Mouse (Mus musculus): ENCODE data around the gene Fbxl2. TPM values are rescaled to one million over a fixed set of nuclear protein-coding genes. Genes with fewer than 3 reads are reported as not detected.

The Fbxl2 gene
- total and polyA plus RNA-seq, 2 experiments from 2014 or later = 35.7 to 43.4 TPM

DNA sequence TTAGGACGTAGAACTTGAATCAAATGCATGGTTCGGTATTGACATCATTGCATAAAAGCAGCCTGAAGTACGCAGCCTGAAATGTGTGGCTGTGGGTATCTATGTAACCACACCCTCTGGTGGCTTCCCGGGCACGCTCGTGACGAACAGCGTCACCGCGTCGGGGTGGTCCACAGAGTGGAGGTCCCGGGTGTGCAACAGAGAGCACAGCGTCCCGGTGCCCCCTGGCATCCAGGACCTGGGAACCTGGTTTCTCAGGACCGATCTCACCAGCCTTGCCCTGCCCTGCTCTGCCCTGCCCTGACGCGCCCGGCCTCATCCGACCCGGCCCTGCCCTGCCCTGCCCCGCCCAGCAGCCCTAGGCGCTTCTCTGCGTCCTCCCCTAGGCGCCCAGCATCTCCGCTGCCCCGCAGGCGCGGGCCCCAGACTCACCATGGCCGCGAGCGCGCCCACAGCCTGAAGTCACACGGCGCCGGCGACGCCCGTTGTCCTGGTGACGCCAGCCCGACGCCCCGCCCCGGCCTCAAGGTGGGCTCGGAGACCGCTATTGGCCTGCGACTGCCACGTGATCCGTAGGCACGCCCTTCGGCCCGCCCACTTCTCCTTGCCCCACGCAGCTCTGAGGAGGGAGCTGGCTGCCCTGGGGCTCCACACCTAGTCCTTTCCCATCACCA lies 19.6 kb downstream of the Fbxl2 start:
- ATAC-seq (ENCODE audit: low FRiP score) (peak; percentile 96), DNase-seq (ENCODE audit: low spot score) (peak; percentile 92)
- peak; percentile 48 for TF ChIP-seq CTCF (IDR thresholded peaks at IDR 0.05)
- no peaks in the 10 kb centered on the region for H3K27me3 ChIP-seq (ENCODE audit: insufficient read depth, low read length)
- peak overlapping the region; percentile 81 for H3K4me2 ChIP-seq (ENCODE audit: low read depth, low read length, poor library complexity, severe bottlenecking)
- under 1% methylated on average over 43 of the region's 52 CpGs for WGBS
- H3K4me3 ChIP-seq (ENCODE audit: low read depth, low read length) = peak overlapping the region; percentile 69
- no peaks in the 10 kb centered on the region for H3K9me3 ChIP-seq (ENCODE audit: low read length)
- H3K4me1 ChIP-seq (ENCODE audit: insufficient read depth, low read length) = 0 out of 2 replicates have a peak, but pooled peaks cover 7% of the 10 kb centered on the region
- no peaks in the 10 kb centered on the region for H3K36me3 ChIP-seq (ENCODE audit: insufficient read depth, low read length)
- peak overlapping the region; percentile 81 for H3K9ac ChIP-seq (replicated peaks; ENCODE audit: low read length, poor library complexity, severe bottlenecking)
- H3K27ac ChIP-seq (ENCODE audit: low read depth, low read length) = peak overlapping the region; percentile 79

DNA sequence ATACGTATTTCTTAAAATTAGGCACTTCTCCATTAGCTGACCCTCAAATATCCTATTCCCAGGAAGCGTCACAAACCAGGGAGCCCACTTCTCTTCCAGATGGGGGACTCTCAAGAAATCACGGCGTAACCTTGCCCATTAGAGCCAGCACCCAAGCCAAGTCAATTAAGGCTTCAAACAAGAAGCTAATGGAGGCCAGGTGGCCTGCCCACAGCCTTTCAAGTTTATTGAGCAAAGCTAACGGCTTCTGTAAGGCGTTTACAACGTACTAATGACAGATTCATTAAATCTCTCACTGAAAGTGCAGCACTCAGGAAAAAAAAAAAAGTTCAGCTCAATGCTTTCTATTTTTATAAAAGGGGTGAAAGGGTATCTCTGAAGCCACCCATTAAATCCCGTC lies 20.1 kb downstream of the Fbxl2 start:
- H3K9ac ChIP-seq (replicated peaks; ENCODE audit: low read length, poor library complexity, severe bottlenecking) = peak overlapping the region; percentile 81
- peak overlapping the region; percentile 81 for H3K4me2 ChIP-seq (ENCODE audit: low read depth, low read length, poor library complexity, severe bottlenecking)
- no peak for ATAC-seq (ENCODE audit: low FRiP score)
- WGBS = 19% methylated on average over 8 of the region's 8 CpGs
- H3K4me3 ChIP-seq (ENCODE audit: low read depth, low read length) = peak overlapping the region; percentile 69
- H3K9me3 ChIP-seq (ENCODE audit: low read length) = no peaks in the 10 kb centered on the region
- no peaks in the 10 kb centered on the region for H3K36me3 ChIP-seq (ENCODE audit: insufficient read depth, low read length)
- no peak for TF ChIP-seq CTCF (IDR thresholded peaks at IDR 0.05)
- no peaks in the 10 kb centered on the region for H3K27me3 ChIP-seq (ENCODE audit: insufficient read depth, low read length)
- DNase-seq (ENCODE audit: low spot score) = no peak
- H3K27ac ChIP-seq (ENCODE audit: low read depth, low read length) = no peak overlapping the region
- H3K4me1 ChIP-seq (ENCODE audit: insufficient read depth, low read length) = 0 out of 2 replicates have a peak, but pooled peaks cover 7% of the 10 kb centered on the region

DNA sequence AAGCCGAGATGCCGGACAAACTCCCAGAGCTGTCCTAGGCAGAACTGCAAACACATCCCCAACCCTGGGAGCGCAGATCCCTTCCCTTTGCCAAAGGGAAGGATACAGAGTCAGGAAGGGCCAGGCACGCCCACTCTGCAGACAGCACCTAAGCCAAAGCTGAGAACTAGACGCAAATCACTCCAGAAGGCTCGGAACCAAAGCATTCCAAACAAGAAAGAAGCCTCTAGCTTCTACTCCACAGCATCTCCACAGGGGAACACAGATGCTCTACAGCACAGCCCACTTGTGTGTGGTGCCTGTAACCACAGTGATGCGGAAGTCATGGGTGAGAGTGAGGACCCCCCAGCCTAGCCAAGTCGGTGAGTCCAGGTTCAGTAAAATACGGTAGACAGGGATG lies 20.8 kb downstream of the Fbxl2 start:
- H3K9ac ChIP-seq (replicated peaks; ENCODE audit: low read length, poor library complexity, severe bottlenecking) = peak overlapping the region; percentile 81; the same call in 1 of the 2 replicates
- DNase-seq (ENCODE audit: low spot score) (no peak), ATAC-seq (ENCODE audit: low FRiP score) (no peak)
- no peaks in the 10 kb centered on the region for H3K27me3 ChIP-seq (ENCODE audit: insufficient read depth, low read length)
- H3K4me1 ChIP-seq (ENCODE audit: insufficient read depth, low read length) = 0 out of 2 replicates have a peak, but pooled peaks cover 7% of the 10 kb centered on the region
- TF ChIP-seq CTCF (IDR thresholded peaks at IDR 0.05) = no peak
- H3K4me2 ChIP-seq (ENCODE audit: low read depth, low read length, poor library complexity, severe bottlenecking) = peak overlapping the region; percentile 81
- H3K9me3 ChIP-seq (ENCODE audit: low read length) = no peaks in the 10 kb centered on the region
- 58% methylated on average over 9 of the region's 9 CpGs for WGBS
- H3K4me3 ChIP-seq (ENCODE audit: low read depth, low read length) = peak overlapping the region; percentile 69
- H3K27ac ChIP-seq (ENCODE audit: low read depth, low read length) = no peak overlapping the region
- H3K36me3 ChIP-seq (ENCODE audit: insufficient read depth, low read length) = no peaks in the 10 kb centered on the region

DNA sequence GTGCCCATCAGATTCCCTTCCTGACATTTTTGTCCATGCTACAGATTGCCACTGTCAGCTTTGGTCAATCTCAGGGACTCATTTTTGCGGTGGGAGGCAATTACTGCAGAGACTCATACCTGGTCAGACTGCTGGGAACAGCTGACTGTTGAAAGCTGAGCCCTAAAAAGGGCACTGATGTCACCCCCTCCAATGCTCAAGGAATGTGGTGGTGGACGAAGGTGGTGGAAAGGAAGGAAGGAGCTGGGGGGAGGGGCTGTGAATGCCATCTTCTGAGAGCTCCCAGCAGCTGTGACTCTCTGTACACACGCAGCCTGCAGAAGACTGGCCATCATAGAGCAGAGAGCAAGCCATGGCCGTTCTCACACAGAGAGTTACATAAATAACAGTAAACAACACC lies 23.9 kb downstream of the Fbxl2 start:
- 65% methylated on average over 4 of the region's 4 CpGs for WGBS
- no peak overlapping the region for H3K9ac ChIP-seq (replicated peaks; ENCODE audit: low read length, poor library complexity, severe bottlenecking)
- 0 out of 2 replicates have a peak, but pooled peaks cover 7% of the 10 kb centered on the region for H3K4me1 ChIP-seq (ENCODE audit: insufficient read depth, low read length)
- H3K27me3 ChIP-seq (ENCODE audit: insufficient read depth, low read length) = no peaks in the 10 kb centered on the region
- ATAC-seq (ENCODE audit: low FRiP score) (no peak), DNase-seq (ENCODE audit: low spot score) (no peak)
- no peak overlapping the region for H3K4me3 ChIP-seq (ENCODE audit: low read depth, low read length)
- TF ChIP-seq CTCF (IDR thresholded peaks at IDR 0.05) = no peak
- no peaks in the 10 kb centered on the region for H3K9me3 ChIP-seq (ENCODE audit: low read length)
- H3K4me2 ChIP-seq (ENCODE audit: low read depth, low read length, poor library complexity, severe bottlenecking) = no peak overlapping the region
- H3K36me3 ChIP-seq (ENCODE audit: insufficient read depth, low read length) = no peaks in the 10 kb centered on the region
- H3K27ac ChIP-seq (ENCODE audit: low read depth, low read length) = no peak overlapping the region

DNA sequence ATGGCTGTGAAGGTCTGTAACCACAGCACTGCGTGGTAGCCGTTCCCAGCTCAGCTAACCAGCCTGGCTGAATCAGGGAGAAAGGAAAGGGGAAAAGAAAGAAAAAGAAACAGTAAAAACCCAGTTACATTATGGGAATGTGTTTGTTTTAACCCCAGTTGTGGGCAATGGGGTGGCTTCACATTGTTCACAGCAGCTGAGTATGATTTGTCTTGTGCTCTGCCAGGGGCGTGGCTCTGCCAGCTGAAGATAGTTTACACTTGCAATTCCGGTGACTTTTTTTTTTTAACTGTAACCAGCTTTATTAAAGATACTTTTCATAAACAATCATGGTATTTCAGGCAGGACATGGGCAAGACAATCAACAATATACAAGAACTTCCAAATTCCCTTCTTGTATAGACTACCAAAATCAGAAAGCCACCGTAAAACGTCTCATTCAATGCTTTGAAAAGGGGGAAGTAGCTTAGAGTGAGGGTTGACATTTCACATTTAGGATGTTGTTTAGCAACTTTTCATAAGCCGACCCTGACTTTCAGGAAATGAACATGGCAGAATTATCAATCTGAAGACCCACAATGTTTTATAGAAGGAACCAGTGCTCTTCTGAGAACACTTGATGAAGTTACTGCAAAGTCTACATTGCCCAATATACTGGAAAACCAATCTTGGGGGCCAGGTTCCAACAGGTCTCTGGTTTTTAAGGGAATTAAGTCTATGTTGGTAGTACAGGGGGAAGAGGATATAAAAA lies 26.8 kb downstream of the Fbxl2 start:
- H3K27me3 ChIP-seq (ENCODE audit: insufficient read depth, low read length) = no peaks in the 10 kb centered on the region
- H3K4me3 ChIP-seq (ENCODE audit: low read depth, low read length) = no peak overlapping the region
- 93% methylated on average over 7 of the region's 7 CpGs for WGBS
- no peak overlapping the region for H3K9ac ChIP-seq (replicated peaks; ENCODE audit: low read length, poor library complexity, severe bottlenecking)
- no peak overlapping the region for H3K4me2 ChIP-seq (ENCODE audit: low read depth, low read length, poor library complexity, severe bottlenecking)
- ATAC-seq (ENCODE audit: low FRiP score) = no peak
- no peaks in the 10 kb centered on the region for H3K36me3 ChIP-seq (ENCODE audit: insufficient read depth, low read length)
- DNase-seq (ENCODE audit: low spot score) = no peak
- no peaks in the 10 kb centered on the region for H3K9me3 ChIP-seq (ENCODE audit: low read length)
- no peak for TF ChIP-seq CTCF (IDR thresholded peaks at IDR 0.05)
- no peaks in the 10 kb centered on the region for H3K4me1 ChIP-seq (ENCODE audit: insufficient read depth, low read length)
- no peak overlapping the region for H3K27ac ChIP-seq (ENCODE audit: low read depth, low read length)

DNA sequence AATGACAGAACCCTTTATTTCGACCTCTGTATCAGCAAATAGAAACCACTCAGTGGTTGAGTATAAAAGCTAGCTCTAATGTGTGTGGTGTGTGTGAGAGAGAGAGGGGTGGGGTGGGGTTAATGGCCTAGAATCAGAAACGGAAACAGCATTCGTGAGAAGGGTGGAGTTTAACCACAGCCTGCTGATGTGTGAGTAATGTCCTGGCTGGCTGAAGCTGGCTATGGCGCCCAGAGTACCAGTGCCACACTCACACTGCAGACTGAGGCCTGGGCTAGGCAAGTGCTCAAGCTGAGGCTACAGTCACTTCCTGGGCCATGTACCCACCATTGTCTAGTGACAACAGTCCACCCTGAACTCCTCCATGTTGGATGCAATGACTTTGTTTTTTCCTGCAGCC lies 29.6 kb downstream of the Fbxl2 start:
- ATAC-seq (ENCODE audit: low FRiP score) (no peak), DNase-seq (ENCODE audit: low spot score) (no peak)
- Histone ChIP-seq H3K9ac (replicated peaks; ENCODE audit: low read length, poor library complexity, severe bottlenecking) (no peak overlapping the region), H3K4me2 (ENCODE audit: low read depth, low read length, poor library complexity, severe bottlenecking) (no peak overlapping the region), H3K4me3 (ENCODE audit: low read depth, low read length) (no peak overlapping the region), H3K4me1 (ENCODE audit: insufficient read depth, low read length) (no peaks in the 10 kb centered on the region), H3K27me3 (ENCODE audit: insufficient read depth, low read length) (no peaks in the 10 kb centered on the region), H3K9me3 (ENCODE audit: low read length) (no peaks in the 10 kb centered on the region), H3K27ac (ENCODE audit: low read depth, low read length) (no peak overlapping the region), H3K36me3 (ENCODE audit: insufficient read depth, low read length) (no peaks in the 10 kb centered on the region)
- WGBS = 80% methylated on average over 4 of the region's 4 CpGs
- no peak for TF ChIP-seq CTCF (IDR thresholded peaks at IDR 0.05)

Measured in midbrain, postnatal 0 days (tissue).